Mouse (Mus musculus): ENCODE results near the gene Polr2i.

- no peak for TF ChIP-seq CTCF (IDR thresholded peaks at IDR 0.05; ENCODE audit: low read depth, low read length)
- no peak for TF ChIP-seq TAL1 (conservative IDR thresholded peaks at IDR 0.05; ENCODE audit: low read depth, low read length)
- no peak for TF ChIP-seq GATA1 (IDR thresholded peaks at IDR 0.05; ENCODE audit: borderline replicate concordance, low read length)
- no peak for TF ChIP-seq POLR2AphosphoS5 (IDR thresholded peaks at IDR 0.05; ENCODE audit: insufficient replicate concordance, low read depth, low read length)
Observed at GRCm38 (mm10) chr7:30184641-30185348, 47.0 kb upstream of the Polr2i start.

Data from G1E (cell line).